Mouse (Mus musculus): ENCODE measurements around the gene Arhgap9.

The Arhgap9 gene

GRCm38 (mm10) chr10:127343029-127343428 lies 21.3 kb downstream of the Arhgap9 start:
- no peak for DNase-seq (ENCODE audit: low spot score in 2 of 2)

- no peak for DNase-seq (ENCODE audit: low spot score in 2 of 2)
Measured at GRCm38 (mm10) chr10:127346173-127346572, 24.4 kb downstream of the Arhgap9 start.

DNA sequence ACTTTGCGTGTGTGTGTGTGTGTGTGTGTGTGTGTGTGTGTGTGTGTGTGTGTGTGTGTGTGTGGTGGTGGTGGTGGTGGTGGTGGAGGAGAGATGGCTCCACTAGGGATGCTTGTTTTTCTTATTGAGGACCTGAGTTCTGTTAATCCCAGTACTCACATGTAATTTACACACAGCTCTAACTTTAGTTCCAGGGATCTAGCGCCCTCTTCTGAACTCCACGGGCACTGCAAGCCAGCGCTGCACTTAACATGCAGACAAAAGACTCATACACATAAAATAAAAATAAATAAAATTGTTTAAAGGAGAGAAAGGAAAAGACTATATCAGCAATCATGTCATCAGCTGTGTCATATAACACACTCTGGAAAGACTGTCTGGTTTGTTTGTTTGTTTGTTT lies 27.2 kb downstream of the Arhgap9 start:
- DNase-seq (ENCODE audit: low spot score in 2 of 2), result no peak

DNA sequence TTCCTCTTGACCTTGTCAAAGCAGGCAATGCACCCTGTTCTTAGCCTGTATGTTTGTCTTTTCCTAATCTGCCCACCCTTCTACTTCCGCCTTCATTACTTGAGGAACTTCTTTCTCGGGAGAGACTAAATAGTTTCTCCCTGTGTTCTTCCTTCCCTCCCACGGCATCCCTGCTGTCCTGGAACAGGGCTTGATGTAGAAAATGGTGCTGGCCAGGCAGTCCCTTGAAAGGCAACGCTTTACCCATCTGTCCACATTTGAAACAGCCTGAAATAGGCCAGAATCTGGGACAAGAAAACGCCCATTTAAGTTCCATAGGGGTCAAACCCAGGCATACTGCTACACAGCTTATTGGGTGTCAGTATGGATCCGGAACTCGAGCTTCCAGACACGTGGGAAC lies 28.0 kb downstream of the Arhgap9 start:
- DNase-seq (ENCODE audit: low spot score in 2 of 2), result no peak

GRCm38 (mm10) chr10:127350594-127351284 lies 29.0 kb downstream of the Arhgap9 start:
- no peak for DNase-seq (ENCODE audit: low spot score in 2 of 2)

- no peak for DNase-seq (ENCODE audit: low spot score in 2 of 2)
Measured at GRCm38 (mm10) chr10:127351285-127351595, 29.5 kb downstream of the Arhgap9 start.

DNA sequence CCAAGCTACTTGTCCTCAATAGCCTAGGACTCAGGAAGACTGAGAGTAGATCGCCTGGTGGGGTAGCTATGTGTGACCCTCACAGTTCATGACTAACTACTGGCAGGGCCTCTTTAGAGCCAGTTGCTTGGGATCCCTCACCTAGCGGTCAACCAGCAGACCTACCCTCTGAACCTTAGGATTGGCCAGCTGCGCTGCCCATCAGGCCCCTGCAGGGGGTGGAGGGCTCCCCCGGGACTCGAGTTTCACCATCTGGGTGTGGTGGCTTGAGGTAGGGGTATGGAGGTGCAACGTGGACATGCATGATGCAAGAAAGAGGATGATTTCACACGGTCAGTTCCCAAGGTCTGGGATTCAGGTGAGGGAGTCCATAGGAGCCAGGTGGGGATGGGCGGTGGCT lies 30.0 kb downstream of the Arhgap9 start:
- no peak for DNase-seq (ENCODE audit: low spot score in 2 of 2)

- no peak for DNase-seq (ENCODE audit: low spot score in 2 of 2)
Measured at GRCm38 (mm10) chr10:127352187-127352586, 30.4 kb downstream of the Arhgap9 start.

DNA sequence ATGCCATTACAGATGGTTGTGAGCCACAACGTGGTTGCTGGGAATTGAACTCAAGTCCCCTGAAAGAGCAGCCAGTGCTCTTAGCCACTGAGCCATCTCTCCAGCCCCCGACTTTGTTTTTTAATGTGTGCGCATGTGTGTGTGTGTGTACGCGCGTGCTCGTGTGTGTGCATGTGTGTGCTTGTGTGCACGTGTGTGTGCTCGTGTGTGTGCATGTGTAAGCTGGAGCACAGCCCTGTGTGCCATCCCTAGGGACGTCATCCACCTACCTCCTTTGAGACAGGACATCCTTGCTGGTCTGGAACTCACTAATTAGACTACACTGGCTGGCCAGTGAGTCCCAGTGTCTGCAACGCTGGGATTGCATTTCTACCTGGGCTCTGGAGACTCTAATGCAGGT lies 31.0 kb downstream of the Arhgap9 start:
- no peak for DNase-seq (ENCODE audit: low spot score in 2 of 2)

GRCm38 (mm10) chr10:127353909-127354895 lies 32.4 kb downstream of the Arhgap9 start, which contains the start of gene Inhbe:
Inhbe (minus strand) TSS chr10:127354411.
- DNase-seq (ENCODE audit: low spot score in 2 of 2), result no peak

DNA sequence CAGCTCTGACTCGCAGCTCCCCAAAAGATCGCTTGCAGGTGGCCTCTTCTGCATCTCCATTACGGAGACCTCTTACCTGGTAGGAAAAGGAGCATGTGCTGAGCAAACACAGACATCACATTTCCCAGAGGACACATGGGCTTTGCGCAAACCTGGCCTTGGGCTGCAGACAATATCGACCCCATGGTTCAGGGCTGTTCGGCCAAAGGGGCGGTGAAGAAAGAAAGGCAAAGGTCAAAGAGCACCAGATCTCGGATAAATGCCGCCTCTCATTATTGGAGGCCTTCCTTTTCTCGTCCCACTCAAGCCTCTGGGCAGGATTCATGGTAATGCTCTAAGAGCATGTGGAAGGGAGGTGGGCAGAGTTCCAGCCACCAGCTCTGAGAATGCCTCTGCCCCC lies 33.6 kb downstream of the Arhgap9 start:
- no peak for DNase-seq (ENCODE audit: low spot score in 2 of 2)

GRCm38 (mm10) chr10:127360714-127361113 lies 39.0 kb downstream of the Arhgap9 start:
- no peak for DNase-seq (ENCODE audit: low spot score in 2 of 2)

DNA sequence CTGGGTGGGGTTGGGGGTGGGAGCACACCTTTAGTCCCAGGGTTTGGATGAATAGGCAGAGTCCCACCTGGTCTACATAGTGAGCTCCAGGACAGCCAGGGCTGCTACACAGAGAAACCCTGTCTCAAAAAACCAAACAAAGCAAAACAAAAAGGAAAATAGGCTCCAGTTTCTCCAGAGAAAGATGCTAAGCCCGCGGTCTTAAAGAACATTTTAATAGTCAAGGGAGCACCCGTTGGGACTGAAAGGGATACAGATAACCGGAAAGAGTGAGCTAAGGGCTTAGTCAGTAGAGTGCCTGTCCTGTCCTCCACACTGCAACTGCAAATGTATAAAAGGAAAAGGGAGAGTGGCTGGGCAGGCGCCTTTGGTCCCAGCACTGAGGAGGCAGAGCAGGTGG lies 45.4 kb downstream of the Arhgap9 start:
- no peak for DNase-seq (ENCODE audit: low spot score in 2 of 2)

- no peak for DNase-seq (ENCODE audit: low spot score in 2 of 2)
Measured at GRCm38 (mm10) chr10:127368273-127368672, 46.5 kb downstream of the Arhgap9 start.

DNA sequence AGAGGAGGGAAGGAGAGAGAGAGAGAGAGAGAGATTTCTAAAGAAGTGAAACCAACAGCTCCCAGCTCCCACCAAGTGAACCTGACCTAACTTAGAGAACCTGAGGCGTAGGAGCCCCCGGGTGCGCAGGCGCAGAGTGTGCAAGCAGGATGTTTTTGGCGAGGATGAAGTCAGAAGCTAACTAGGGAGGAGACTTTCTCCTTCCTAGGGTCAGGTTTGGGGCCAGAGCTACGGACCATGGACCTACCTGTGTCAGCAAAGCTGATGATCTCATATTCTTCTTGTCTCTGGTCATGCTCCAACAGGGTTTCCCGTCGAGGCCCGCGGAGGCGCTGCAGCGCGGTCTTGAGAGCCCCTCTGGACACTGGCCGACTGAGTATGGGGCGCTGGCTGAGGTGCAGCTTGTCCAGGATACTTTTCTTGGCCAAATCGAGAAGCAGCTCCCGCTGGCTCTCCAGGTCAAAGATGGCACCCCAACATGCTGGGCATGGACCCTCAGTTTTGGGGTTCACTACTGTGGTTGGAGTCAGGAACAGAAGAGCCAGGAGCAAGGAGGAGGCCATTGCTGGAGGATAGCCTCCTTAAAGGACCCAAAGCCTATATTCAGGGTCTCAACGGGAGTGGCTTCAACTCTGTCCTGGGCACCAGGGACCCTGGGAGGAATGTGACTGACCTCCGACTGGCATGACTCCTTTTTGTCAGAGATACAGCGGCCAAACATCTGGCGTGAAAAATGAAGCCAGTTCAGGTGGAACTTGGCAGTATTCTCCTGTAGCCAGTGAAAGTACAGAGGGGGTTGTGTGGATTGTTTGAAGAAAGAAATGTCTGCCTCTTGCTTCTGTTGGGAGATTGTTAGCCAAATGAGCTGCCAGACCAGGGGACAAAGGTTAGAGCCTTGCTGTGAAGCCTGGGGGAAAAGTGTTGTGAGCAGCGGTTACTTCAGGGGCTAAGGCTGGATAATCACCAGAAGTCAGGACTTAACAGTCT lies 48.4 kb downstream of the Arhgap9 start, which contains the start of gene Inhbc:
Gene Inhbc (minus strand): TSS at position 598 of the 987 bp plus-strand sequence.
- peak in 1 of 2 experiments; percentile 61 for DNase-seq (ENCODE audit: low spot score in 2 of 2)

GRCm38 (mm10) chr10:127371023-127371422 lies 49.3 kb downstream of the Arhgap9 start:
- DNase-seq (ENCODE audit: low spot score in 2 of 2), result no peak

- no peak for DNase-seq (ENCODE audit: low spot score in 2 of 2)
Measured at GRCm38 (mm10) chr10:127377700-127378099, 55.9 kb downstream of the Arhgap9 start.

Measured in urinary bladder, postnatal 4 days (tissue).